Mouse (Mus musculus) cerebellum, adult 2 months (tissue): ENCODE measurements around the gene Fam222b. TPM values are rescaled to one million over a fixed set of nuclear protein-coding genes. Genes with fewer than 3 reads are reported as not detected.

Experiments used
- DNase-seq, 2 experiments: peaks; one replicate each; pipeline ENCODE4 v3.0.0; 2021
- H3K27ac ChIP-seq: fragments of 200-500 bp; 2 replicates; pipeline ENCODE4 v1.5.1; 2012; ENCODE audit warnings: low read length, control low read depth, inconsistent platforms; ENCODE audit not compliant: insufficient read depth
- H3K27me3 ChIP-seq: fragments of 200-500 bp; 2 replicates; pipeline ENCODE4 v1.6.1; 2012; ENCODE audit warnings: inconsistent platforms, mild to moderate bottlenecking, low read length, moderate library complexity; ENCODE audit not compliant: control insufficient read depth, insufficient read depth
- H3K4me1 ChIP-seq: fragments of 200-500 bp; 2 replicates; pipeline ENCODE4 v1.6.1; 2011; ENCODE audit warnings: low read length; ENCODE audit not compliant: control insufficient read depth, insufficient read depth
- H3K4me3 ChIP-seq: fragments of 200-500 bp; replicated peaks from 2 replicates; pipeline ENCODE3; 2011; ENCODE audit warnings: mild to moderate bottlenecking, low read depth, low read length, control low read depth; ENCODE audit not compliant: insufficient read depth
- CTCF ChIP-seq: fragments of 200-500 bp; IDR thresholded peaks from 2 replicates; pipeline ENCODE4 v1.5.1; 2011; ENCODE audit warnings: low read depth, mild to moderate bottlenecking, control low read depth, low read length, moderate library complexity, borderline replicate concordance; ENCODE audit not compliant: insufficient read depth
- POLR2A ChIP-seq: fragments of 200-500 bp; IDR thresholded peaks from 2 replicates; pipeline ENCODE4 v1.6.1; 2011; ENCODE audit warnings: low read length, control low read depth, borderline replicate concordance; ENCODE audit not compliant: insufficient read depth
- WGBS: fragments of 180-500 bp; shearing (Covaris S2); methylation state at CpG from one replicate; pipeline ENCODE4 v1.1.7; 2018; 5-methylcytosine and 5-hydroxymethylcytosine counted together
- polyA plus RNA-seq: library from polyadenylated mRNA; depleted of rRNA; stranded (reverse); fragments of >200 nt; gene quantifications from 2 replicates; pipeline ENCODE4 v1.2.3, GENCODE M21; 2012

Gene Fam222b
- polyA plus RNA-seq, 1 experiment, result 23.5 TPM

GRCm38 (mm10) chr11:78176402-78176862, 82.0 kb downstream of the Fam222b start, which contains the start of the genes Nek8 and Tlcd1:
Gene Nek8 (minus strand): TSS chr11:78176675.
Gene Tlcd1 (plus strand): TSS chr11:78176711.
- under 1% methylated on average over 32 of the region's 32 CpGs for WGBS

GRCm38 (mm10) chr11:78176905-78177331, 82.5 kb downstream of the Fam222b start:
- Histone ChIP-seq H3K4me1 (peaks cover 5% of the 10 kb centered on the region), H3K27ac (no peak overlapping the region), H3K4me3 (peak overlapping the region; percentile 97), H3K27me3 (no peaks in the 10 kb centered on the region)
- TF ChIP-seq POLR2A (no peak), CTCF (no peak)
- DNase-seq, result no peak
- under 1% methylated on average over 23 of the region's 23 CpGs for WGBS

More at GRCm38 (mm10) chr11:78176402-78176862, 82.0 kb downstream of the Fam222b start, which contains the start of the genes Nek8 and Tlcd1:
- Histone ChIP-seq H3K27me3 (no peaks in the 10 kb centered on the region), H3K4me1 (peaks cover 5% of the 10 kb centered on the region), H3K27ac (no peak within 1 kb of the TSS), H3K4me3 (peak within 1 kb of the TSS; percentile 97)
- TF ChIP-seq CTCF (no peak), POLR2A (no peak)
- DNase-seq, result peak; percentile 78 to 79

DNA sequence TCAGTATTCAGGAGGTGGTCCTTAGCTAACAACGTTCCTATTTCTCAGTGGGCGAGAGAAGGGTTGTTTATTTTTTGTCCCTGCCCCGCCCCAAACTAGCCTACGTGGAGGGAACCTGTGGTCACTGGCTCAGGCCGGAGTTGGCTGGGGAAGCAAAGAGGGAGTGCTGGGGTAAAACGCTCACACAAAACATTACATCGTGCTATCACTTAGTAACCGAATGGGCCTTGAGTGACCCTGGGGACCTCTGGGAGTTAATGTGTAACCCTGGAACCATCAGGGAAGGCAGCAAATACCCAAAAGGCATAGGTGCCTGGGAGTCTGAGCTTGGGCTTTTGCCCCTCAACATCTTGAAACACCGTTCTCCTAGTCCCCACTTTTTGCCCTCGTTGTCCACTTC, 83.0 kb downstream of the Fam222b start:
- TF ChIP-seq POLR2A (no peak), CTCF (no peak)
- Histone ChIP-seq H3K4me3 (peak overlapping the region; percentile 49), H3K27ac (no peak overlapping the region), H3K27me3 (no peaks in the 10 kb centered on the region), H3K4me1 (peaks cover 5% of the 10 kb centered on the region)
- DNase-seq, result no peak
- 4% methylated on average over 10 of the region's 10 CpGs for WGBS

DNA sequence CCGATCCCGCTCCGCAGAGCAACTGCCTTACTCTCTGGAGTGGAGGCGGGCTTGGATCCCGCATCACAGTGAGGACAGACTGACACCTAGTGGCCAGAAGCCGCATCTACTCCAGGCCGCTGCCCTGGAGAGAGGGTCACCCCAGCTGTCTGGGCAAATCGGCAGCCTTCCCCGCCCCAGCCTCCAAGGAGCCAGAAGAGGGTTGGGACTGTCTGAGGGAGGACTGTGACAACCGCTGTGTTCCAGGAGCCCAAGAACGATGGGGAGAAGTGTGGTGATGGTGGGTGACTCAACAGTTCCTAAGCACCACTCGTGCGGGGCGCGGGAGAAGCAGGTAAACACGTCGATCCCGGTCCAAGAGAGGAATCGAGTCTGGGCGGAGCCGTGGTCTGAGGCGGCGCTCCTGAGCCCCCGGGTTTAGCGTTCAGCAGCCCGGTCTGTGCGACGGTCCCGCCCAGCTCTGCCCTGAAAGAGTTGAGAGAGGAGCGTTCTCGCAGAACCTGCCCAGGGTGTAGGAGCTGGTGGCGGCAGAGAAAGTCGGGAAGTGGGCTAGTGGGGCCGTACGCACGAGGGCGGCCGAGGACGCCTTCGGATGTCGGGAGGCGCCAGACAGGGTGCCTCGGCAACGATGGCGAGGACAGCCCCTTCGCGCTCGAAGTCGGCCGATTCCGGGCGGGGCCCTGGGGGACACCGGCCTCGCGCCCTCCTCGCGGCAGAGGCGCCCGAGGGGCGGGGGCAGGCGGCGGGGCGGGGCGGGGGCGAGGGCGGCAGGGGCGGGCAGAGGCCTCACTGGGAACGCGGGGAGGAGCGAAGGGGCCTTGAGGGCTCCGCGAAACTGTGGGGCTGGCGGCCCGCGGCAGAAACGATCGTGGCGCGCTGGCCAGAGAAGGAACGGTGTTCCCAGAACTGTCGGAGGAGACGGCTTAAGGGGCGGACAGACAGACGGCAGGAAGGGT, 83.7 kb downstream of the Fam222b start:
- H3K27me3 ChIP-seq, result no peaks in the 10 kb centered on the region
- peak overlapping the region; percentile 49 for H3K4me3 ChIP-seq
- H3K4me1 ChIP-seq, result peaks cover 5% of the 10 kb centered on the region
- 2% methylated on average over 78 of the region's 84 CpGs for WGBS
- no peak overlapping the region for H3K27ac ChIP-seq
- peak; percentile 87 to 93 for DNase-seq
- TF ChIP-seq CTCF, result peak; percentile 95
- TF ChIP-seq POLR2A, result no peak

DNA sequence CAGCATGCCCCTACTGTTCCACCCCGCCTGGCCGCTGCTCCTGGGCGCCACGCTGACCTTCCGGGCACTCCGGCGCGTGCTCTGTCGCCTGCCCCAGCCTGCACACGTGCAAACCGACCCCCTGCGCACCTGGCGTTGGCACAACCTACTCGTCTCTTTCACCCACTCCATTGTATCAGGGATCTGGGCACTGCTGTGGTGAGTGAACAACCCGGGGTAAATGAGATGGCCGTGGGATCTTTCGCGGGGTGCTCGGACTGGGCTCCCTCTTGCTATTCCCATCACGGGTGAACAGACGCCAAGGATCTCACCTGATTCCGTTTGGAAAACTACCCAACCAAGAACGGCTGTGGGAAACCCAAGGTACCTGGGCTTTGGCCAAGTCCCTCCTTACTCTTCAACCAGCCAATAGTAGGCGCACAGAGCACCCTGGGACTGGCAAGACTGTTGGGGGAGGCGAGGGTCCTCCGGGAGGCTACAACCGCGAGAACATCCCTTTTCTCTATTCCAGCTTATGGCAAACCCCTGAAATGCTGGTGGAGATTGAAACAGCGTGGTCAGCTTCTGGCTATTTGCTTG, 84.5 kb downstream of the Fam222b start:
- TF ChIP-seq POLR2A (no peak), CTCF (no peak)
- 15% methylated on average over 29 of the region's 29 CpGs for WGBS
- Histone ChIP-seq H3K27ac (no peak overlapping the region), H3K27me3 (no peaks in the 10 kb centered on the region), H3K4me3 (peak overlapping the region; percentile 45), H3K4me1 (peaks cover 5% of the 10 kb centered on the region)
- peak; percentile 49 to 51 for DNase-seq

DNA sequence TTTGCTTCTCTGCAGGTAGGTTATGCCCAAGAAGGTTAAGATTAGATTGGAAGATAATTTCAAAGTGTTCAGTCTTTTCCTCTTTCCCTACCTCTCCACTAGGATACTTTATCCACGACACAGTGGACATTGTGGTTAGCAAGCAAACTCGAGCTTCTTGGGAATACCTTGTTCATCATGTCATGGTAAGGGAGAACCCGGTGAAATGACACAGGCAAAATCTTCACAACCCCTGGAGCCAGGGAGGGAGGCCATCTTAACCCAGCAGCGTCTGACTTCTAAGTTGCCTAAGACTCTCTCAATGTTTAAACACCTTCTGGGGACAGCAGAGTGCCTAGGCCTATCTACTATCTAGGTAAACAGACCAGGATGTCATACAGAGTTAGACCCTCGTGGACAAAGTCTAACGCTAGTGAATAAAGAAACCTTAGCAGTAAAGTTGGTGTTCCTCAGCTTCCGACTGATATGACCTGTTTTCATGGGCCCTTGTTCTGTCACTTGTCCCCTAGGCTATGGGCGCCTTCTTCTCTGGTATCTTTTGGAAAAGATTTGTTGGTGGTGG, 85.1 kb downstream of the Fam222b start:
- TF ChIP-seq POLR2A (no peak), CTCF (no peak)
- Histone ChIP-seq H3K4me3 (no peak overlapping the region), H3K27ac (no peak overlapping the region), H3K4me1 (peaks cover 5% of the 10 kb centered on the region), H3K27me3 (no peaks in the 10 kb centered on the region)
- DNase-seq, result no peak
- 36% methylated on average over 8 of the region's 8 CpGs for WGBS

DNA sequence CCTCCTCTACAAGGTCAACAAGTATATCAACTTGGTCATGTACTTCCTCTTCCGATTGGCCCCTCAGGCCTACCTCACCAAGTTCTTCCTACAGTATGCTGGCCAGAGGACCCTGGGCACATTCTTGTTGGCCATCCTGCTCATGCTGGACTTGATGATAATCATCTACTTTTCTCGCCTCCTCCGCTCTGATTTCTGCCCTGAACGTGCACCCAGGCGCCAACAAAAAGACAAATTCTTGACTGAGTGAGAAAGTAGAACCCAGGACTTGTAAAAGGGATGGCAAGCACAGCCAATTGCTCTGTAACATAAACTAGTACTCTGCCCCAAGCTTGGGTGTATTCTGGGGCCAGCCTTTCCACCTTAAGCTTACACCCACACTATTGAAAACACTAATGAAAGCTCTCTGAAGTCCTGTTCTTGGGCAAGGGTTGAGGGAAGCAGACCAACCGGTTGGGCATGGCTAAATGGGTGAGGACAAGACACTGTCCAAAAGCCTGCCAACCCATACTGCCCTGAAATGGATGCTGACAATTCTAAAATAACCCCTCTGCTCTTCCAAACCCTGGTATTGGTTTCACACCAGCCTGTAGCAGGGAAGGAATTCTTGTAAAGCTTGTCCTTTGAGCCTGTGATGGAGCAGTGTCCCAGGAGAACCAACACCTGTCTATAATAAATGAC, 85.8 kb downstream of the Fam222b start:
- DNase-seq, result no peak
- Histone ChIP-seq H3K27ac (no peak overlapping the region), H3K4me1 (peaks cover 5% of the 10 kb centered on the region)

More for the DNA sequence above, 85.8 kb downstream of the Fam222b start:
- H3K27me3 ChIP-seq, result no peaks in the 10 kb centered on the region
- no peak overlapping the region for H3K4me3 ChIP-seq
- no peak for TF ChIP-seq POLR2A
- no peak for TF ChIP-seq CTCF
- 77% methylated on average over 6 of the region's 6 CpGs for WGBS
